Mouse (Mus musculus) adrenal gland, adult (tissue): ENCODE results near the gene Kif1bp.
"Not testable (repeated sequence)": the region's sequence is repeated elsewhere in the genome, so short reads cannot be mapped to it uniquely, and the experiment has no call there.

Source experiments
- DNase-seq, 2 experiments: peaks; one replicate each; pipeline ENCODE4 v3.0.0; 2022 to 2023; ENCODE audit warnings: low spot score in 1 of 2; ENCODE audit not compliant: inconsistent age in 2 of 2

Gene Kif1bp

GRCm38 (mm10) chr10:62512855-62513254, 65.4 kb downstream of the Kif1bp start:
- no peak for DNase-seq

- no peak for DNase-seq
Observed at GRCm38 (mm10) chr10:62511528-62511927, 66.7 kb downstream of the Kif1bp start.

- peak in 1 of 2 experiments; percentile 48 for DNase-seq
Observed at GRCm38 (mm10) chr10:62509032-62509656, 69.1 kb downstream of the Kif1bp start.

GRCm38 (mm10) chr10:62508459-62508858, 69.8 kb downstream of the Kif1bp start:
- DNase-seq, result peak; percentile 42 to 70

- peak; percentile 46 to 80 for DNase-seq
Observed at GRCm38 (mm10) chr10:62507591-62508308, 70.5 kb downstream of the Kif1bp start.

GRCm38 (mm10) chr10:62507071-62507470, 71.2 kb downstream of the Kif1bp start:
- DNase-seq, result no peak

- DNase-seq, result peak in 1 of 2 experiments; percentile 41
Observed at GRCm38 (mm10) chr10:62506019-62506556, 72.2 kb downstream of the Kif1bp start.

- no peak for DNase-seq
Observed at GRCm38 (mm10) chr10:62505224-62505983, 72.9 kb downstream of the Kif1bp start.

- no peak for DNase-seq
Observed at GRCm38 (mm10) chr10:62503836-62504628, 74.2 kb downstream of the Kif1bp start.

GRCm38 (mm10) chr10:62503353-62503752, 74.9 kb downstream of the Kif1bp start:
- DNase-seq, result peak in 1 of 2 experiments; percentile 40

- DNase-seq, result peak in 1 of 2 experiments; percentile 45
Observed at GRCm38 (mm10) chr10:62501951-62502350, 76.3 kb downstream of the Kif1bp start.

GRCm38 (mm10) chr10:62500916-62501615, 77.2 kb downstream of the Kif1bp start:
- DNase-seq, result peak in 1 of 2 experiments; percentile 43

GRCm38 (mm10) chr10:62500088-62500915, 78.0 kb downstream of the Kif1bp start:
- peak; percentile 63 to 90 for DNase-seq

- DNase-seq, result not testable (repeated sequence)
Observed at GRCm38 (mm10) chr10:62491681-62492080, 86.6 kb downstream of the Kif1bp start.
